Mouse (Mus musculus) hindbrain, embryonic 14.5 days (tissue): ENCODE measurements around the gene Klrb1. TPM values are rescaled to one million over a fixed set of nuclear protein-coding genes. Genes with fewer than 3 reads are reported as not detected.

Experiments
- ATAC-seq: fragments of 200-750 bp; cut with Nextera tagmentation; 2 replicates; pipeline ENCODE4 v1.8.0; 2017; ENCODE audit warnings: moderate number of reproducible peaks, mild to moderate bottlenecking, moderate TSS enrichment, moderate library complexity; ENCODE audit not compliant: low FRiP score
- DNase-seq: peaks from one replicate; pipeline ENCODE4 v3.0.0-alpha.2; 2015; ENCODE audit warnings: low spot score
- H3K27ac ChIP-seq: fragments of 300-500 bp; sonication (generic); 2 replicates; pipeline ENCODE4 v1.5.1; 2014; ENCODE audit warnings: mild to moderate bottlenecking, moderate library complexity
- H3K27me3 ChIP-seq: fragments of 300-500 bp; sonication (generic); 2 replicates; pipeline ENCODE4 v1.6.1; 2014; ENCODE audit warnings: mild to moderate bottlenecking, low read length, mixed read lengths; ENCODE audit not compliant: control insufficient read depth, insufficient read depth
- H3K36me3 ChIP-seq: fragments of 300-500 bp; sonication (generic); replicated peaks from 2 replicates; pipeline ENCODE4 v1.6.1; 2014; ENCODE audit not compliant: control insufficient read depth, insufficient read depth
- H3K4me1 ChIP-seq: fragments of 300-500 bp; sonication (generic); replicated peaks from 2 replicates; pipeline ENCODE4 v1.6.1; 2014; ENCODE audit warnings: antibody characterized with exemption, low read length, mixed read lengths; ENCODE audit not compliant: control insufficient read depth, insufficient read depth
- H3K4me2 ChIP-seq: fragments of 300-500 bp; sonication (generic); replicated peaks from 2 replicates; pipeline ENCODE4 v1.6.1; 2014; ENCODE audit warnings: mild to moderate bottlenecking, moderate library complexity
- H3K4me3 ChIP-seq: fragments of 300-500 bp; sonication (generic); replicated peaks from 2 replicates; pipeline ENCODE4 v1.5.1; 2014; ENCODE audit warnings: mild to moderate bottlenecking, low read length
- H3K9ac ChIP-seq: fragments of 300-500 bp; sonication (generic); 2 replicates; pipeline ENCODE4 v1.6.1; 2014
- H3K9me3 ChIP-seq: fragments of 300-500 bp; sonication (generic); 2 replicates; pipeline ENCODE4 v1.6.1; 2016; ENCODE audit warnings: low read length; ENCODE audit not compliant: control insufficient read depth
- WGBS: fragments of 180-500 bp; shearing (Covaris S2); extraction: QIAGEN DNeasy Blood & Tissue Kit; methylation state at CpG from one replicate; pipeline ENCODE4 v1.1.7; 2014; 5-methylcytosine and 5-hydroxymethylcytosine counted together
- polyA plus RNA-seq: library from polyadenylated mRNA; unstranded; fragments of >200 nt; fragmentation: Nextera tagmentation; extraction: Ambion mirVana; gene quantifications from 2 replicates; pipeline ENCODE4 v1.2.1, GENCODE M21; 2014

Klrb1 gene
- polyA plus RNA-seq, 1 experiment from 2014 or later: 0.51 TPM

GRCm38 (mm10) chr6:128737445-128737844 lies 14.6 kb upstream of the Klrb1 start:
- H3K4me1 ChIP-seq: no peaks in the 10 kb centered on the region
- no peak overlapping the region for H3K27ac ChIP-seq
- H3K9me3 ChIP-seq: no peaks in the 10 kb centered on the region
- DNase-seq: no peak
- no peaks in the 10 kb centered on the region for H3K27me3 ChIP-seq
- 94% methylated on average over 7 of the region's 7 CpGs for WGBS
- H3K9ac ChIP-seq: no peak overlapping the region
- no peaks in the 10 kb centered on the region for H3K36me3 ChIP-seq
- H3K4me2 ChIP-seq: no peak overlapping the region
- no peak for ATAC-seq
- H3K4me3 ChIP-seq: no peak overlapping the region

DNA sequence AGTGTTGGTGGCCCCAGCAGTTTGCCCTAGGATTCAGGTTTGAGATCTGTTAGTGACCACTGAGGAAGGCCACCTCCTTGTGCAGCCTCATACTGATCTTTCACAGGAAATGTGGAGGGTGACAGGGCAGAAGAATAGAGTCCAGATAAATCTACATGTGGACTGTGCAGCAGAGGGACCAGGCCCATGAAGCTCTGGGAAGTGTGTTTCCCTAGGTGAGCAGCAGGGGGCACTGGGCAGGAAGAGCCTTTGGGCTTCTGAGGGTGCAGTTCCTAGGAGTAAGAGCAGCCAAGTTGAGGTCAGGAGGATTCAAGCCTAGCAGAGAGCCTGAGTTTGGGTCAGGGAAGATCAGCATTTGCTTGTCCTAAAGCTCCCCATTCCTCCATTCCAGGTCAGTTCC lies 13.2 kb upstream of the Klrb1 start:
- DNase-seq: no peak

DNA sequence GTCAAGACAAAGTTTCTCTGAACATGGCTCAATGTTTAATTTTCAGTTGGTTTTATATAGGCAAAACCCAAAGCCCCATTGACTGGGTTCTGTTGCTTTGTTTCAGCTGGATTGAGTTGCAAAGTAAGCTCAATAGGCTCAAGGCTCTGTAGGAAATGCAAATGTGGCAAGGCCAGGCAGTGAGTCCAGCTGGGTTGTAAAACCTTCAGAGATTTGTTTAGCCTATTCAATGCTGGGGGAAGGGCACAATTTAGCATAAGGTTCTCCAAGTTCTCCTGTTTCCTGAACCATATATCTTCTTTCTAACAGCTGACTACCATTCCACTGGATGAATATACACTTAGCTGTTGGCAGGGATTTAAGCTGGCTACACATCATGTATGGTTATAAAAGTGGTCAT lies 12.0 kb upstream of the Klrb1 start:
- no peak overlapping the region for H3K27ac ChIP-seq
- no peaks in the 10 kb centered on the region for H3K9me3 ChIP-seq
- no peak overlapping the region for H3K4me2 ChIP-seq
- no peak for DNase-seq
- H3K9ac ChIP-seq: no peak overlapping the region
- no peaks in the 10 kb centered on the region for H3K27me3 ChIP-seq
- no peaks in the 10 kb centered on the region for H3K4me1 ChIP-seq
- H3K36me3 ChIP-seq: no peaks in the 10 kb centered on the region
- no peak for ATAC-seq
- H3K4me3 ChIP-seq: no peak overlapping the region

More for the DNA sequence above, 13.2 kb upstream of the Klrb1 start:
- no peak for ATAC-seq
- Histone ChIP-seq H3K4me3 (no peak overlapping the region), H3K4me1 (no peaks in the 10 kb centered on the region), H3K27ac (no peak overlapping the region), H3K27me3 (no peaks in the 10 kb centered on the region), H3K36me3 (no peaks in the 10 kb centered on the region), H3K9me3 (no peaks in the 10 kb centered on the region), H3K9ac (no peak overlapping the region), H3K4me2 (no peak overlapping the region)

DNA sequence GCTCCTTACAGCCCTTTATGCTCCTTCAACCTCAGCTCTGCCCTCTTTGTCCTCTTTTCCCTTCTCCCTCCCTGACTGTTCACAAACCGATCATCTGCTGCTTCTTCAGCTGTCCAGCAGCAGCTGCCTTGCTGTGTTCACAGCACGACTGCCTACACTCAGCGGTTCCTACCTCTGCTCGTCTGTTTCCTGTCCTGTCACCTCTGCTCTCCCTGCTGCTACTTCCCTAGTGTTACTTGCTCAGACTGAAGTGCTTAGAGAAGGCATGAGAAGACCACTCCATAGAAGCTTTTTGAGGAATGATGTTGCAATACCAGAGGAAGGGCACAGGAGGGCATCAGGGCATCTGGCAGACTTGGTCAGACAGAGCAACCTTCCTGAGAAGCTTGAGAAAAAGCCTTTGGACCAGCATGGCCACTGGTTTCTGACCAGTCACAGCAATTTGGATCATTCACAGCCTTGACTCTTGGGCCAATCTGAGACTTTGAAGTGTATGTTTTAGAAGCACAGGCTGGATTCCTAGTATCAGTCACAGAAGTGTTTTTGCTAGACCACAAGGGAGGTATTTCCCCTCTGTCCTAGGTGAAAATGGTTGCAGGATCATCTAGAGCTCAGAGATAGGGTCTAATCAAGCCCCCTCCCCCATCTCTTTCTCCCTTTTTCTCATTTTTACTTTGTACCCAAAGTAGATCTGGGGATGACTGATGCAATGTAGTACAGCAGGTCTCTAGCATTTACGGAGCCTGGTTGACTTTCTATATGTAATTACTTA lies 11.2 kb upstream of the Klrb1 start:
- Histone ChIP-seq H3K9ac (no peak overlapping the region), H3K4me2 (no peak overlapping the region), H3K27ac (no peak overlapping the region), H3K9me3 (no peaks in the 10 kb centered on the region), H3K4me3 (no peak overlapping the region), H3K4me1 (no peaks in the 10 kb centered on the region), H3K36me3 (no peaks in the 10 kb centered on the region), H3K27me3 (no peaks in the 10 kb centered on the region)
- no peak for DNase-seq
- WGBS: 60% methylated on average over 5 of the region's 5 CpGs
- ATAC-seq: no peak

GRCm38 (mm10) chr6:128732032-128732431 lies 9.2 kb upstream of the Klrb1 start:
- Histone ChIP-seq H3K36me3 (no peaks in the 10 kb centered on the region), H3K4me1 (no peaks in the 10 kb centered on the region), H3K27ac (no peak overlapping the region), H3K27me3 (no peaks in the 10 kb centered on the region), H3K4me2 (no peak overlapping the region), H3K9ac (no peak overlapping the region), H3K9me3 (no peaks in the 10 kb centered on the region), H3K4me3 (no peak overlapping the region)
- no peak for ATAC-seq
- WGBS: 92% methylated on average over 3 of the region's 3 CpGs
- no peak for DNase-seq

DNA sequence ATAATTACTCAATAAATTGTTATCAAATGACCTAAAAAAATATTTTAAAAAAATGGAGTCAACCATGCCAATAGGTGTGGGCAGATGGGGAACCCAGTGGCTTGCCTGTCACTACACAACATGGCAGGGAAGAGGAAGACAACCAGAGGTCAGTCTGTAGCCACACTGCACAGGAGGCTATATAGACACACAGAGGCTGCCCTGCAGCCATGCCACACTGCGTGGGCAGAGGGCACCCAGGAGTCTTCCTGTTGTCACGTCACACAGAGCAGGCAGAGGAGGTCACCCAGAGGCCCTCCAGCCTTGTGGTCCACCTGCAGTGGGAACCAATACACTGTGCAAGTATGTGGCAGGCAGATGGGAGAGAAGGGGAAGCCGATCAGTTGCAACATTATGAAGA lies 21.2 kb downstream of the Klrb1 start:
- Histone ChIP-seq H3K27me3 (no peaks in the 10 kb centered on the region), H3K36me3 (no peaks in the 10 kb centered on the region), H3K9me3 (no peaks in the 10 kb centered on the region), H3K4me2 (no peak overlapping the region), H3K4me3 (no peak overlapping the region), H3K9ac (no peak overlapping the region), H3K27ac (no peak overlapping the region), H3K4me1 (no peaks in the 10 kb centered on the region)
- DNase-seq (no peak), ATAC-seq (no peak)
- WGBS: 94% methylated on average over 3 of the region's 3 CpGs

DNA sequence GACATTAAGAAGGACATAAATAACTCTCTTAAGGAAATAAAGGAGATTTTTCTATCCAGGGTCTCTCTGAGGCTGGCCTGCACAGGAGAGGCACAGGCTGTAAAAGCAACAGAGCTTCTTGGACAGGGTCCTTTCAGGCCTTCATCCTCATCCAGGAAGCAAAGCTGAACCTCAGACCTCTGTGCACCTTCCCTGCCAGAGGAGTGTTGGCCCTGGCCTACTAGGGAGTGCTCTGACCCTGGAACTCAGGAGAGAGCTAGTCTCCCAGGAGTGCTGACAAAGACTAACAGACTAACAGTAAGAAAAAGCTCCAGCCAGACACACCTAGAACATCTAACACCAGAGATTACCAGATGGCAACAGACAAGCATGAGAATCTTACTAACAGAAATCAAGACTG lies 43.3 kb downstream of the Klrb1 start:
- Histone ChIP-seq H3K27ac (no peak overlapping the region), H3K9ac (no peak overlapping the region), H3K9me3 (no peaks in the 10 kb centered on the region), H3K4me3 (no peak overlapping the region), H3K4me1 (no peaks in the 10 kb centered on the region), H3K27me3 (no peaks in the 10 kb centered on the region), H3K36me3 (no peaks in the 10 kb centered on the region), H3K4me2 (no peak overlapping the region)
- DNase-seq: no peak
- ATAC-seq: no peak

GRCm38 (mm10) chr6:128669936-128670335 lies 52.9 kb downstream of the Klrb1 start:
- ATAC-seq (no peak), DNase-seq (no peak)
- WGBS: 66% methylated on average over 4 of the region's 4 CpGs
- H3K4me3 ChIP-seq: no peak overlapping the region
- no peaks in the 10 kb centered on the region for H3K36me3 ChIP-seq
- no peak overlapping the region for H3K27ac ChIP-seq
- H3K27me3 ChIP-seq: no peaks in the 10 kb centered on the region
- H3K9ac ChIP-seq: no peak overlapping the region
- 0 out of 2 replicates have a peak, but pooled peaks cover 4% of the 10 kb centered on the region for H3K9me3 ChIP-seq
- no peaks in the 10 kb centered on the region for H3K4me1 ChIP-seq
- H3K4me2 ChIP-seq: no peak overlapping the region

- H3K4me1 ChIP-seq: no peaks in the 10 kb centered on the region
- H3K27me3 ChIP-seq: no peaks in the 10 kb centered on the region
- H3K36me3 ChIP-seq: no peaks in the 10 kb centered on the region
- 13% methylated on average over 1 of the region's 1 CpGs for WGBS
- H3K4me2 ChIP-seq: no peak within 1 kb of the TSS
- DNase-seq (no peak), ATAC-seq (no peak)
- no peak within 1 kb of the TSS for H3K4me3 ChIP-seq
- H3K27ac ChIP-seq: no peak within 1 kb of the TSS
- no peak within 1 kb of the TSS for H3K9ac ChIP-seq
- no peaks in the 10 kb centered on the region for H3K9me3 ChIP-seq
Observed at GRCm38 (mm10) chr6:128662206-128662605, 60.7 kb downstream of the Klrb1 start, which contains the start of gene Clec2h. Gene Clec2h, plus strand, starts transcription at chr6:128662385.

- no peaks in the 10 kb centered on the region for H3K9me3 ChIP-seq
- WGBS: 97% methylated on average over 1 of the region's 1 CpGs
Observed at GRCm38 (mm10) chr6:128661249-128661648, 61.6 kb downstream of the Klrb1 start.

More at GRCm38 (mm10) chr6:128661249-128661648, 61.6 kb downstream of the Klrb1 start:
- Histone ChIP-seq H3K4me1 (no peaks in the 10 kb centered on the region), H3K9ac (no peak overlapping the region), H3K4me2 (no peak overlapping the region), H3K4me3 (no peak overlapping the region), H3K36me3 (no peaks in the 10 kb centered on the region), H3K27me3 (no peaks in the 10 kb centered on the region), H3K27ac (no peak overlapping the region)
- ATAC-seq (no peak), DNase-seq (no peak)
